Mouse (Mus musculus) stomach, postnatal 0 days (tissue): ENCODE measurements around the gene Lifr. TPM values are rescaled to one million over a fixed set of nuclear protein-coding genes. Genes with fewer than 3 reads are reported as not detected.

Experiments used
- ATAC-seq: fragments of 200-750 bp; cut with Nextera tagmentation; 2 replicates; pipeline ENCODE4 v1.8.0; 2017; ENCODE audit not compliant: low FRiP score, low TSS enrichment
- DNase-seq: peaks from one replicate; pipeline ENCODE4 v3.0.0-alpha.2; 2016; ENCODE audit warnings: low spot score
- H3K27ac ChIP-seq: fragments of 300-500 bp; sonication (generic); replicated peaks from 2 replicates; pipeline ENCODE4 v1.5.1; 2014; ENCODE audit warnings: mild to moderate bottlenecking, control low read depth
- H3K27me3 ChIP-seq: fragments of 300-500 bp; sonication (generic); 2 replicates; pipeline ENCODE4 v1.6.1; 2014; ENCODE audit warnings: low read length; ENCODE audit not compliant: control insufficient read depth, insufficient read depth
- H3K36me3 ChIP-seq: fragments of 300-500 bp; sonication (generic); 2 replicates; pipeline ENCODE4 v1.6.1; 2014; ENCODE audit warnings: low read length, mixed read lengths; ENCODE audit not compliant: control insufficient read depth, insufficient read depth
- H3K4me1 ChIP-seq: fragments of 300-500 bp; sonication (generic); replicated peaks from 2 replicates; pipeline ENCODE4 v1.6.1; 2014; ENCODE audit warnings: antibody characterized with exemption; ENCODE audit not compliant: control insufficient read depth, insufficient read depth
- H3K4me2 ChIP-seq: fragments of 300-500 bp; sonication (generic); replicated peaks from 2 replicates; pipeline ENCODE4 v1.6.1; 2014; ENCODE audit warnings: low read depth, mild to moderate bottlenecking, control low read depth, moderate library complexity
- H3K4me3 ChIP-seq: fragments of 300-500 bp; sonication (generic); 2 replicates; pipeline ENCODE4 v1.5.1; 2014; ENCODE audit warnings: low read depth, low read length, control low read depth
- H3K9ac ChIP-seq: fragments of 300-500 bp; sonication (generic); 2 replicates; pipeline ENCODE4 v1.6.1; 2014; ENCODE audit warnings: mild to moderate bottlenecking, low read length, control low read depth, mixed read lengths
- H3K9me3 ChIP-seq: fragments of 300-500 bp; sonication (generic); 2 replicates; pipeline ENCODE4 v1.6.1; 2016; ENCODE audit warnings: low read length; ENCODE audit not compliant: control insufficient read depth
- CTCF ChIP-seq: IDR thresholded peaks from 2 replicates; pipeline ENCODE4 v1.5.1; 2016; ENCODE audit warnings: antibody characterized with exemption, low read depth, mild to moderate bottlenecking, moderate library complexity
- EP300 ChIP-seq: optimal IDR thresholded peaks from 2 replicates; pipeline ENCODE3; 2016; ENCODE audit warnings: antibody characterized with exemption
- WGBS: fragments of 180-500 bp; shearing (Covaris S2); extraction: QIAGEN DNeasy Blood & Tissue Kit; methylation state at CpG from one replicate; pipeline ENCODE4 v1.1.7; 2014; 5-methylcytosine and 5-hydroxymethylcytosine counted together
- polyA plus RNA-seq: library from polyadenylated mRNA; unstranded; fragments of >200 nt; fragmentation: Nextera tagmentation; extraction: Ambion mirVana; gene quantifications from 2 replicates; pipeline ENCODE4 v1.2.1, GENCODE M21; 2015

Lifr gene
- polyA plus RNA-seq, 1 experiment from 2014 or later, result 15.6 TPM

DNA sequence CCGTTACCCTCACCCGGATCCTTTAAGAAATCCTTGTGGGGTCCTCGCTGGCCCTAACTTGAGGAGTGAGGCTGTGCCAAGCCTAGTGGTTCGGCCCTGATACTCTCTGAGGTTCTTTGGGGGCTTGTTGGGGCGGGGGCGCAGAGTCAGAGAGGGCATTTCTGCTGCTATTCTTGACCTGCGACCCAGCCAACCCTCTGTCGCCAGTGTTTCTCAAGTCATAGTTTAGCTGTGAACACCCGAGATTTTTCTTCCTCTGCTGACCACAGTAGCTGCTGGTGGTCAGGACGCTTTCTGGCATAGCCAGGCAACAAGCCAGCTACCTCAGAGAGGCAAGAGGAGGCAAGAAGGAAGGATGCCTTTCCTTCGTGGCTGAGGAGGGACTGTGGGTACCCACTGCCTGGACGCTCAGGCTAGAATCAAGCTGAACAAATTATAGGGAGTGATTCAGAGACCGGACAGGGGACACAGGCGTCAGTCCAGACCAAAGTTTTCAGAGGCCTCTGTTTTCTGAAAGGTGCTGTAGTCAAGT lies 25.4 kb upstream of the Lifr start:
- Histone ChIP-seq H3K4me2 (no peak overlapping the region), H3K9me3 (no peaks in the 10 kb centered on the region), H3K36me3 (no peaks in the 10 kb centered on the region), H3K4me3 (no peak overlapping the region), H3K27ac (no peak overlapping the region), H3K27me3 (no peaks in the 10 kb centered on the region), H3K4me1 (no peaks in the 10 kb centered on the region), H3K9ac (no peak overlapping the region)
- WGBS, result 86% methylated on average over 14 of the region's 14 CpGs
- TF ChIP-seq EP300, result no peak
- no peak for TF ChIP-seq CTCF
- ATAC-seq, result no peak
- DNase-seq, result no peak

DNA sequence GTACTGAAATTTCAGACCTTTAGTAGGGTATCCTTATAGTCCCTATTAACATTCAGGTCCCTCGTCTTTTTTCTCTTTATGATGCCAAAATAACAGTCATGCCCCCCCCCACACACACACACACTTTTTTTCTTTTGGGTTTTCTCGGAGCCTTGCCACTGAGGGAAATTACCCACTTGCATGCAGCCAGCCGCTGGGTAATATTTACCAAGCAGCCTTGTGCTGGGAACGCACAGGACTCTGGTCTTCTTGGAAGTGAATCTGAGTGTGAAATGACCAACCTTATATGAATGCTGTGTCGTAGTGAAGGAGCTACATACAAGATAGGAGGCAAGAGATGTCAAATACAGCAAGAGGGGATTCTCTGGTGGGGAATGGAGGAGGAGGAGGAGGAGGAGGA lies 24.8 kb upstream of the Lifr start:
- Histone ChIP-seq H3K9ac (no peak overlapping the region), H3K4me1 (no peaks in the 10 kb centered on the region), H3K36me3 (no peaks in the 10 kb centered on the region), H3K4me2 (no peak overlapping the region), H3K27ac (no peak overlapping the region), H3K9me3 (no peaks in the 10 kb centered on the region), H3K4me3 (no peak overlapping the region), H3K27me3 (no peaks in the 10 kb centered on the region)
- TF ChIP-seq CTCF, result no peak
- TF ChIP-seq EP300, result no peak
- DNase-seq (no peak), ATAC-seq (no peak)
- 80% methylated on average over 5 of the region's 5 CpGs for WGBS

DNA sequence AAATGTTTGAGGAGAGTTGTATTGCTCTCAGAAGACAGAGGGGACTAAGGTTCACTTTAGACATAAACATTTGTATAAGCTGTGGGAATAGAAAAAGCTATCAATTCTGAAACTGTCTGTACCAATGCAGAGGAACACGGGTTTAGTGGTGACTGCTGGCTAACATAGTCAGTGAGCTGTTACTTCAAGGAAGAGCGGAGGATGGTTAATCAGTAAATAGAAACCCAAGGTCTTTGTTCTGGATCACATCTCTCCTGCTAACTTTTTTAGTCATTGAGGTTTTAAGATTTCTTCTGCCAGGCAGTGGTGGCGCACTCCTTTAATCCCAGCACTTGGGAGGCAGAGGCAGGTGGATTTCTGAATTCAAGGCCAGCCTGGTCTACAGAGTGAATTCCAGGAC lies 23.7 kb upstream of the Lifr start:
- ATAC-seq (no peak), DNase-seq (no peak)
- H3K4me1 ChIP-seq, result no peaks in the 10 kb centered on the region
- no peak overlapping the region for H3K27ac ChIP-seq
- no peak overlapping the region for H3K4me2 ChIP-seq
- WGBS, result 69% methylated on average over 3 of the region's 3 CpGs
- no peak overlapping the region for H3K4me3 ChIP-seq
- H3K36me3 ChIP-seq, result no peaks in the 10 kb centered on the region
- H3K9ac ChIP-seq, result no peak overlapping the region
- TF ChIP-seq CTCF (no peak), EP300 (no peak)
- no peaks in the 10 kb centered on the region for H3K27me3 ChIP-seq
- H3K9me3 ChIP-seq, result no peaks in the 10 kb centered on the region

DNA sequence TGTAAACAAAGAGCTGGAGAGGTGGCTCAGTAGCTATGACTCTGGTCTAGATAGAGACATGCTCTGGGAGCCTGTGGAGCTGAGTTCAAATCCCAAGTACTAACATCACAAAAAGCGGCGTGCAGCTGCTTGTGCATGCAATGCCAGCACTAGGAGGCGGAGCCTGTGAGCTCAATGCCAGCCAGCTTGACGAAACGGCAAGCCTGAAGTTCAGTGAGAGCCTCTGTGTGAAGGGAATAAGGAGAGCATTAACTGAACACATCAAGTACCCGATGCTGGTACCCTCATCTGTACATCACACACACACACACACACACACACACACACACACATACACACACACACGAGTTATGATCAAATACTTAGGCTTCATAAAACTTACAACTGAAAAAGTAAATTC lies 21.0 kb upstream of the Lifr start:
- DNase-seq (no peak), ATAC-seq (no peak)
- H3K36me3 ChIP-seq, result no peaks in the 10 kb centered on the region
- no peaks in the 10 kb centered on the region for H3K9me3 ChIP-seq
- no peak overlapping the region for H3K4me3 ChIP-seq
- no peak overlapping the region for H3K4me2 ChIP-seq
- WGBS, result 77% methylated on average over 7 of the region's 7 CpGs
- no peak overlapping the region for H3K27ac ChIP-seq
- TF ChIP-seq CTCF, result no peak
- TF ChIP-seq EP300, result no peak
- no peaks in the 10 kb centered on the region for H3K27me3 ChIP-seq
- no peak overlapping the region for H3K9ac ChIP-seq
- H3K4me1 ChIP-seq, result no peaks in the 10 kb centered on the region

DNA sequence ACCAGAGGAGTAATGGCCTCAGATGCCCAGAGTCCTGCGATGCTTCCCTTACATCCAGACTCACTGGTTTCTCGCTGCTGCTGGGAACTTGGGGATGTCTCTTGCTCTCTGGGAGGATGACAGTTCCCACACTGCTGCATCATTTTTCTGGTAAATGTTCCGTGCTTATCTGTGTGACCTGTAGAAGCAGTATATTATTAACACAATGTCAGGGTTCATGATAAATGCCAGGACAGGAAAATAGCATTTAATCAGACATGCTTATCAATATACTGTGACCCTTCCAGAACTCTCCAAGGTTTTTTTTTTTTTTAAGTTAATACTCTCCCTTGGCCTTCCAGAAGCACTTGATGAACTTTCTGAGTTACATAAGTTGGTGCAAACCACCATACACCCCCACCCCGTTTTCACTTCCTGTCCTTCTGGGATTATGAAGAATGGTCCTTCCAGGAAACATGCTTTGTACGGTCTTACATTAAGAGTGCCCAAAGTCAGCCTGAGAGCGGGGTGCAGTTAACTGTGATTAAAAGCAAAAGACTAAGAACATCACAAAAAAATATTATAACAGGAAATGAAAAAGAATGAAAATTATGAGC lies 20.1 kb upstream of the Lifr start:
- no peaks in the 10 kb centered on the region for H3K9me3 ChIP-seq
- H3K27ac ChIP-seq, result no peak overlapping the region
- ATAC-seq, result no peak
- TF ChIP-seq EP300 (no peak), CTCF (no peak)
- H3K9ac ChIP-seq, result no peak overlapping the region
- H3K4me3 ChIP-seq, result no peak overlapping the region
- no peaks in the 10 kb centered on the region for H3K27me3 ChIP-seq
- no peak overlapping the region for H3K4me2 ChIP-seq
- no peaks in the 10 kb centered on the region for H3K4me1 ChIP-seq
- no peak for DNase-seq
- WGBS, result 58% methylated on average over 6 of the region's 6 CpGs
- H3K36me3 ChIP-seq, result no peaks in the 10 kb centered on the region

DNA sequence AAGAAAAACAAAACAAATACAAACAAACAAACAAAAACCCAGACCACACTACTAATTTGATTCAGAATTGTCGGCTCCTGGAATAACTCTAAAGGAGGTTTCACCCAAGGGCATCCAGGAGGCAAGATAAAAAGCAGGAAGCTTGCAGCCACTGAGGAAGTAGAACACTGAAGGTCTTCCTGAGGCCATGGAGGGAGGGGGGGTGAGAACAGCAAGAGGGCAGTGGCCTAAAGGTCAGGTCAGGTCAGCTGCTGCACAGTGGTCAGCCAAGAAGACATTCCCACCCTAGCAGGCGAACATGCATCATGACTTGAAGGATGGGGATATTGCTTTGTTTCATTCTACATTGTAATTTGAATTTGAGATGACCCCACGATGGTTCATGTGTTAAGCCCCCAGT lies 17.1 kb upstream of the Lifr start:
- H3K9me3 ChIP-seq, result no peaks in the 10 kb centered on the region
- no peak for ATAC-seq

More for the DNA sequence above, 17.1 kb upstream of the Lifr start:
- H3K27me3 ChIP-seq, result no peaks in the 10 kb centered on the region
- H3K27ac ChIP-seq, result no peak overlapping the region
- no peak overlapping the region for H3K9ac ChIP-seq
- no peak overlapping the region for H3K4me3 ChIP-seq
- no peaks in the 10 kb centered on the region for H3K4me1 ChIP-seq
- H3K36me3 ChIP-seq, result no peaks in the 10 kb centered on the region
- H3K4me2 ChIP-seq, result no peak overlapping the region
- 74% methylated on average over 3 of the region's 3 CpGs for WGBS
- DNase-seq, result no peak
- no peak for TF ChIP-seq EP300
- TF ChIP-seq CTCF, result no peak
